Mouse (Mus musculus) lung, postnatal 0 days (tissue): Measurements from ENCODE around the gene Vmn1r143. TPM values are rescaled to one million over a fixed set of nuclear protein-coding genes. Genes with fewer than 3 reads are reported as not detected.
"Not testable (repeated sequence)": the region's sequence is repeated elsewhere in the genome, so short reads cannot be mapped to it uniquely, and the experiment has no call there.

Source experiments
- ATAC-seq: fragments of 200-750 bp; cut with Nextera tagmentation; 2 replicates; pipeline ENCODE4 v1.8.0; 2017; ENCODE audit warnings: moderate library complexity
- DNase-seq: peaks from one replicate; pipeline ENCODE4 v3.0.0-alpha.2; 2016; ENCODE audit warnings: low spot score
- H3K27ac ChIP-seq: fragments of 300-500 bp; sonication (generic); 2 replicates; pipeline ENCODE4 v1.5.1; 2014; ENCODE audit warnings: antibody characterized with exemption, mild to moderate bottlenecking, low read length, mixed read lengths
- H3K27me3 ChIP-seq: fragments of 300-500 bp; sonication (generic); replicated peaks from 2 replicates; pipeline ENCODE4 v1.6.1; 2014; ENCODE audit warnings: low read length, mixed read lengths; ENCODE audit not compliant: insufficient read depth
- H3K36me3 ChIP-seq: fragments of 300-500 bp; sonication (generic); 2 replicates; pipeline ENCODE4 v1.6.1; 2014; ENCODE audit warnings: low read length, mixed read lengths; ENCODE audit not compliant: insufficient read depth
- H3K4me1 ChIP-seq: fragments of 300-500 bp; sonication (generic); 2 replicates; pipeline ENCODE4 v1.6.1; 2014; ENCODE audit warnings: antibody characterized with exemption, low read depth, low read length, mixed read lengths; ENCODE audit not compliant: insufficient read depth
- H3K4me2 ChIP-seq: fragments of 300-500 bp; sonication (generic); replicated peaks from 2 replicates; pipeline ENCODE4 v1.6.1; 2014; ENCODE audit warnings: low read depth, mild to moderate bottlenecking, low read length, moderate library complexity, mixed read lengths
- H3K4me3 ChIP-seq: fragments of 300-500 bp; sonication (generic); 2 replicates; pipeline ENCODE4 v1.5.1; 2014; ENCODE audit warnings: low read depth, low read length
- H3K9ac ChIP-seq: fragments of 300-500 bp; sonication (generic); replicated peaks from 2 replicates; pipeline ENCODE4 v1.6.1; 2014; ENCODE audit warnings: low read depth, mild to moderate bottlenecking
- H3K9me3 ChIP-seq: fragments of 300-500 bp; sonication (generic); 2 replicates; pipeline ENCODE4 v1.6.1; 2016; ENCODE audit warnings: low read length, mixed read lengths
- WGBS: fragments of 180-500 bp; shearing (Covaris S2); extraction: QIAGEN DNeasy Blood & Tissue Kit; methylation state at CpG from one replicate; pipeline ENCODE4 v1.1.7; 2014; 5-methylcytosine and 5-hydroxymethylcytosine counted together
- polyA plus RNA-seq: library from polyadenylated mRNA; unstranded; fragments of >200 nt; fragmentation: Nextera tagmentation; extraction: Ambion mirVana; gene quantifications from 2 replicates; pipeline ENCODE4 v1.2.1, GENCODE M21; 2015

Vmn1r143 gene
- polyA plus RNA-seq, result not detected in 2 replicates

DNA sequence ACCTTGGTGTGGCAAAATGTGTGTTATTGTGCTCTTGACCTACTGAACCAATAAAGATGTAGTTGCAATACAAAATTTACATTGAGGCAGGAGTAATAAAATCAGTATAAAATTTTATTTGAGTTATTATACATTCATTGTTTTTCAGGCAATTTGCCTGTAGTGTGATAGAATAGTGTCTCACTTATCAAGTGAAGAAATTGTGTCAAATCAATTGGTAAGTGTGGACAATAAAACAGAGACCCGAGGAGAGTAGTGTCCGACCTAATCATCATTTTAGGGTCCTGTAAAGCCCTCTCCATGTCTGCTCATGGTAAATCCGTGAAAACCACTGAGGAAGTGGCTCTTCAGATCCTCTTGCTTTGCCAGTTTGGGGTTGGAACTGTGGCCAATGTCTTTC lies at the start of gene Vmn1r143:
Gene Vmn1r143, plus strand, starts transcription at position 301 of the 400 bp plus-strand sequence.
- H3K9me3 ChIP-seq, H3K27ac ChIP-seq, H3K4me3 ChIP-seq, H3K9ac ChIP-seq, H3K27me3 ChIP-seq, ATAC-seq, DNase-seq, H3K4me1 ChIP-seq, H3K4me2 ChIP-seq, H3K36me3 ChIP-seq: not testable (repeated sequence)
- no CpG with 5 or more reads among the region's 3 CpGs for WGBS

DNA sequence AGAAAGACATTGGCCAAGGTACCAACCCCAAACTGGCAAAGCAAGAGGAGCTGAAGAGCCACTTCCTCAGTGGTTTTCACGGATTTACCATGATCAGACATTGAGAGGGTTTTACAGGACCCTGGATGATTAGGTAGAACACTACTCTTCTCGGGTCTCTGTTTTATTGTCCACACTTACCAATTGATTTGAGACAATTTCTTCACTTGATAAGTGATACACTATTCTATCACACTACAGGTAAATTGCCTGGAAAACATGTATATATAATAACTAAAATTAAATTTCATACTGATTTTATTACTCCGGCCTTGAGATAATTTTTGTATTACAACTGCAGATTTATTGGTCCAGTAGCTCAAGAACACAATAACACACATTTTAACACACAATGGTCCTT lies 25.2 kb upstream of the Vmn1r143 start, which contains the start of gene Vmn1r142:
Gene Vmn1r142, minus strand, starts transcription at position 101 of the 400 bp plus-strand sequence.
- not testable (repeated sequence) for H3K9me3 ChIP-seq, H3K4me3 ChIP-seq, H3K4me2 ChIP-seq, H3K27me3 ChIP-seq, H3K4me1 ChIP-seq, DNase-seq, H3K36me3 ChIP-seq, H3K9ac ChIP-seq, ATAC-seq, H3K27ac ChIP-seq
- WGBS, result no CpG with 5 or more reads among the region's 3 CpGs

DNA sequence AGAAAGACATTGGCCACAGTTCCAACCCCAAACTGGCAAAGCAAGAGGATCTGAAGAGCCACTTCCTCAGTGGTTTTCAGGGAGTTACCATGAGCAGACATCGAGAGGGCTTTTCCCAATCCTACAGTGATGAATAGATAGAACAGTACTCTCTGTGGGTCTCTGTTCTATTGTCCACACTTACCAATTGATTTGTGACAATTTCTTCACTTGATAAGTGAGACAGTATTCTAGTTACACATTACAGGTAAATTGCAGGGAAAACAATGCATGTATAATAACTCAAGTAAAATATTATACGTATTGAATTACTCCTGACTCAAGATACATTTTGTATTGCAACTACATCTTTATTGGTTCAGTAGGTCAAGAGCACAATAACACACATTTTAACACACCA lies 12.0 kb downstream of the Vmn1r143 start, which contains the start of gene Gm8653:
Gene Gm8653, minus strand, starts transcription at position 101 of the 400 bp plus-strand sequence.
- H3K4me3 ChIP-seq, ATAC-seq, H3K4me2 ChIP-seq, H3K9me3 ChIP-seq, H3K4me1 ChIP-seq, H3K27ac ChIP-seq, H3K27me3 ChIP-seq, H3K36me3 ChIP-seq, DNase-seq, H3K9ac ChIP-seq: not testable (repeated sequence)
- WGBS, result no CpG with 5 or more reads among the region's 2 CpGs

DNA sequence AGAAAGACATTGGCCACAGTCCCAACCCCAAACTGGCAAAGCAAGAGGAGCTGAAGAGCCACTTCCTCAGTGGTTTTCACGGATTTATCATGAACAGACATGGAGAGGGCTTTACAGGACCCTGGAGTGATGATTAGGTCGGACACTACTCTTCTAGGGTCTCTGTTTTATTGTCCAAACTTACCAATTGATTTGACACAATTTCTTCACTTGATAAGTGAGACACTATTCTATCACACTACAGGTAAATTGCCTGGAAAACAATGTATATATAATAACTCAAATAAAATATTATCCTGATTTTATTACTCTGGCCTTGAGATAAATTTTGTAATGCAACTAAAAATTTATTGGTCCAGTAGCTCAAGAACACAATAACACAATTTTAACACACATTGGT lies 40.2 kb downstream of the Vmn1r143 start, which contains the start of gene Gm8453:
Gene Gm8453, minus strand, starts transcription at position 101 of the 400 bp plus-strand sequence.
- WGBS, result 3% methylated on average over 1 of the region's 2 CpGs
- DNase-seq, result not testable (repeated sequence)

More for the DNA sequence above, 40.2 kb downstream of the Vmn1r143 start, which contains the start of gene Gm8453:
- H3K27ac ChIP-seq, H3K4me3 ChIP-seq, H3K9ac ChIP-seq, H3K27me3 ChIP-seq, ATAC-seq, H3K4me1 ChIP-seq, H3K4me2 ChIP-seq, H3K36me3 ChIP-seq, H3K9me3 ChIP-seq: not testable (repeated sequence)

Other genes with a start within 250 kb of the Vmn1r143 start
- not detected in 2 replicates for gene Vmn1r137, start 194.8 kb upstream of the Vmn1r143 start, polyA plus RNA-seq
- gene Vmn1r138, start 160.5 kb upstream of the Vmn1r143 start, polyA plus RNA-seq, result not detected in 2 replicates
- not detected in 2 replicates for gene Gm6176, start 133.1 kb upstream of the Vmn1r143 start, polyA plus RNA-seq
- not detected in 2 replicates for gene Vmn1r139, start 120.3 kb upstream of the Vmn1r143 start, polyA plus RNA-seq
- not detected in 2 replicates for gene Gm16451, start 71.1 kb upstream of the Vmn1r143 start, polyA plus RNA-seq
- not detected in 2 replicates for gene Gm10666, start 54.6 kb upstream of the Vmn1r143 start, polyA plus RNA-seq
- gene Vmn1r142, start 25.3 kb upstream of the Vmn1r143 start, polyA plus RNA-seq, result not detected in 2 replicates
- gene Gm8653, start 11.9 kb downstream of the Vmn1r143 start, polyA plus RNA-seq, result not detected in 2 replicates
- gene Gm8453, start 40.1 kb downstream of the Vmn1r143 start, polyA plus RNA-seq, result not detected in 2 replicates
- gene Gm4187, start 140.3 kb downstream of the Vmn1r143 start, polyA plus RNA-seq, result not detected in 2 replicates
- not detected in 2 replicates for gene Gm8660, start 181.7 kb downstream of the Vmn1r143 start, polyA plus RNA-seq
- gene Vmn1r148, start 224.2 kb downstream of the Vmn1r143 start, polyA plus RNA-seq, result not detected in 2 replicates
- gene Vmn1r149, start 248.9 kb downstream of the Vmn1r143 start, polyA plus RNA-seq, result not detected in 2 replicates